Mouse (Mus musculus): Measurements from ENCODE around the gene Dgki. TPM values are rescaled to one million over a fixed set of nuclear protein-coding genes. Genes with fewer than 3 reads are reported as not detected.

The Dgki gene
- polyA plus RNA-seq, 1 experiment from 2014 or later = 0.20 TPM

- Histone ChIP-seq H3K4me2 (ENCODE audit: low read depth, low read length) (no peak overlapping the region), H3K9me3 (replicated peaks; ENCODE audit: control insufficient read depth, low read length) (no peaks in the 10 kb centered on the region), H3K4me3 (ENCODE audit: low read depth, low read length) (no peak overlapping the region), H3K4me1 (ENCODE audit: control insufficient read depth, low read depth, low read length) (no peaks in the 10 kb centered on the region), H3K27ac (ENCODE audit: low read length) (no peak overlapping the region), H3K27me3 (ENCODE audit: control insufficient read depth, insufficient read depth, low read depth, low read length) (no peaks in the 10 kb centered on the region), H3K36me3 (ENCODE audit: control insufficient read depth, insufficient read depth) (no peaks in the 10 kb centered on the region), H3K9ac (ENCODE audit: low read depth, low read length) (no peak overlapping the region)
- WGBS (ENCODE audit: insufficient replicate concordance) = 65% methylated on average over 3 of the region's 3 CpGs
- no peak for ATAC-seq (ENCODE audit: low read depth)
Measured at GRCm38 (mm10) chr6:36841701-36842100, 458.3 kb downstream of the Dgki start.

GRCm38 (mm10) chr6:36841174-36841573 lies 458.8 kb downstream of the Dgki start:
- no peak for ATAC-seq (ENCODE audit: low read depth)

GRCm38 (mm10) chr6:36838747-36839146 lies 461.2 kb downstream of the Dgki start:
- Histone ChIP-seq H3K4me1 (ENCODE audit: control insufficient read depth, low read depth, low read length) (no peaks in the 10 kb centered on the region), H3K4me2 (ENCODE audit: low read depth, low read length) (no peak overlapping the region), H3K9me3 (replicated peaks; ENCODE audit: control insufficient read depth, low read length) (no peaks in the 10 kb centered on the region), H3K27ac (ENCODE audit: low read length) (no peak overlapping the region), H3K4me3 (ENCODE audit: low read depth, low read length) (no peak overlapping the region), H3K27me3 (ENCODE audit: control insufficient read depth, insufficient read depth, low read depth, low read length) (no peaks in the 10 kb centered on the region), H3K36me3 (ENCODE audit: control insufficient read depth, insufficient read depth) (no peaks in the 10 kb centered on the region), H3K9ac (ENCODE audit: low read depth, low read length) (no peak overlapping the region)
- ATAC-seq (ENCODE audit: low read depth) = no peak
- 55% methylated on average over 1 of the region's 1 CpGs for WGBS (ENCODE audit: insufficient replicate concordance)

More at GRCm38 (mm10) chr6:36841174-36841573, 458.8 kb downstream of the Dgki start:
- Histone ChIP-seq H3K4me3 (ENCODE audit: low read depth, low read length) (no peak overlapping the region), H3K9ac (ENCODE audit: low read depth, low read length) (no peak overlapping the region), H3K4me1 (ENCODE audit: control insufficient read depth, low read depth, low read length) (no peaks in the 10 kb centered on the region), H3K27ac (ENCODE audit: low read length) (no peak overlapping the region), H3K27me3 (ENCODE audit: control insufficient read depth, insufficient read depth, low read depth, low read length) (no peaks in the 10 kb centered on the region), H3K4me2 (ENCODE audit: low read depth, low read length) (no peak overlapping the region), H3K36me3 (ENCODE audit: control insufficient read depth, insufficient read depth) (no peaks in the 10 kb centered on the region), H3K9me3 (replicated peaks; ENCODE audit: control insufficient read depth, low read length) (no peaks in the 10 kb centered on the region)

GRCm38 (mm10) chr6:36835351-36835750 lies 464.6 kb downstream of the Dgki start:
- Histone ChIP-seq H3K4me3 (ENCODE audit: low read depth, low read length) (no peak overlapping the region), H3K36me3 (ENCODE audit: control insufficient read depth, insufficient read depth) (no peaks in the 10 kb centered on the region), H3K9ac (ENCODE audit: low read depth, low read length) (no peak overlapping the region), H3K27me3 (ENCODE audit: control insufficient read depth, insufficient read depth, low read depth, low read length) (no peaks in the 10 kb centered on the region), H3K27ac (ENCODE audit: low read length) (no peak overlapping the region), H3K4me1 (ENCODE audit: control insufficient read depth, low read depth, low read length) (no peaks in the 10 kb centered on the region), H3K9me3 (replicated peaks; ENCODE audit: control insufficient read depth, low read length) (no peaks in the 10 kb centered on the region), H3K4me2 (ENCODE audit: low read depth, low read length) (no peak overlapping the region)
- WGBS (ENCODE audit: insufficient replicate concordance) = 56% methylated on average over 3 of the region's 3 CpGs
- no peak for ATAC-seq (ENCODE audit: low read depth)

- Histone ChIP-seq H3K4me3 (ENCODE audit: low read depth, low read length) (no peak overlapping the region), H3K4me2 (ENCODE audit: low read depth, low read length) (no peak overlapping the region), H3K4me1 (ENCODE audit: control insufficient read depth, low read depth, low read length) (no peaks in the 10 kb centered on the region), H3K27ac (ENCODE audit: low read length) (no peak overlapping the region), H3K27me3 (ENCODE audit: control insufficient read depth, insufficient read depth, low read depth, low read length) (no peaks in the 10 kb centered on the region), H3K9me3 (replicated peaks; ENCODE audit: control insufficient read depth, low read length) (no peaks in the 10 kb centered on the region), H3K36me3 (ENCODE audit: control insufficient read depth, insufficient read depth) (no peaks in the 10 kb centered on the region), H3K9ac (ENCODE audit: low read depth, low read length) (no peak overlapping the region)
- WGBS (ENCODE audit: insufficient replicate concordance) = 56% methylated on average over 4 of the region's 4 CpGs
- no peak for ATAC-seq (ENCODE audit: low read depth)
Measured at GRCm38 (mm10) chr6:36834695-36835265, 465.2 kb downstream of the Dgki start.

- no peak for ATAC-seq (ENCODE audit: low read depth)
- WGBS (ENCODE audit: insufficient replicate concordance) = 62% methylated on average over 4 of the region's 4 CpGs
- Histone ChIP-seq H3K4me3 (ENCODE audit: low read depth, low read length) (no peak overlapping the region), H3K4me1 (ENCODE audit: control insufficient read depth, low read depth, low read length) (no peaks in the 10 kb centered on the region), H3K36me3 (ENCODE audit: control insufficient read depth, insufficient read depth) (no peaks in the 10 kb centered on the region), H3K27me3 (ENCODE audit: control insufficient read depth, insufficient read depth, low read depth, low read length) (no peaks in the 10 kb centered on the region), H3K4me2 (ENCODE audit: low read depth, low read length) (no peak overlapping the region), H3K9me3 (replicated peaks; ENCODE audit: control insufficient read depth, low read length) (no peaks in the 10 kb centered on the region), H3K27ac (ENCODE audit: low read length) (no peak overlapping the region), H3K9ac (ENCODE audit: low read depth, low read length) (no peak overlapping the region)
Measured at GRCm38 (mm10) chr6:36832681-36833080, 467.3 kb downstream of the Dgki start.

GRCm38 (mm10) chr6:36832207-36832606 lies 467.8 kb downstream of the Dgki start:
- no peak overlapping the region for H3K9ac ChIP-seq (ENCODE audit: low read depth, low read length)
- no peaks in the 10 kb centered on the region for H3K36me3 ChIP-seq (ENCODE audit: control insufficient read depth, insufficient read depth)
- H3K9me3 ChIP-seq (replicated peaks; ENCODE audit: control insufficient read depth, low read length) = no peaks in the 10 kb centered on the region
- 61% methylated on average over 2 of the region's 2 CpGs for WGBS (ENCODE audit: insufficient replicate concordance)
- H3K27ac ChIP-seq (ENCODE audit: low read length) = no peak overlapping the region
- no peak overlapping the region for H3K4me2 ChIP-seq (ENCODE audit: low read depth, low read length)
- no peaks in the 10 kb centered on the region for H3K4me1 ChIP-seq (ENCODE audit: control insufficient read depth, low read depth, low read length)
- no peak overlapping the region for H3K4me3 ChIP-seq (ENCODE audit: low read depth, low read length)
- no peak for ATAC-seq (ENCODE audit: low read depth)
- H3K27me3 ChIP-seq (ENCODE audit: control insufficient read depth, insufficient read depth, low read depth, low read length) = no peaks in the 10 kb centered on the region

GRCm38 (mm10) chr6:36830371-36830925 lies 469.5 kb downstream of the Dgki start:
- Histone ChIP-seq H3K9ac (ENCODE audit: low read depth, low read length) (no peak overlapping the region), H3K4me1 (ENCODE audit: control insufficient read depth, low read depth, low read length) (no peaks in the 10 kb centered on the region), H3K27ac (ENCODE audit: low read length) (no peak overlapping the region), H3K27me3 (ENCODE audit: control insufficient read depth, insufficient read depth, low read depth, low read length) (no peaks in the 10 kb centered on the region), H3K4me3 (ENCODE audit: low read depth, low read length) (no peak overlapping the region), H3K36me3 (ENCODE audit: control insufficient read depth, insufficient read depth) (no peaks in the 10 kb centered on the region), H3K9me3 (replicated peaks; ENCODE audit: control insufficient read depth, low read length) (no peaks in the 10 kb centered on the region), H3K4me2 (ENCODE audit: low read depth, low read length) (no peak overlapping the region)
- WGBS (ENCODE audit: insufficient replicate concordance) = 54% methylated on average over 9 of the region's 9 CpGs
- ATAC-seq (ENCODE audit: low read depth) = no peak

- H3K4me2 ChIP-seq (ENCODE audit: low read depth, low read length) = no peak overlapping the region
- no peaks in the 10 kb centered on the region for H3K9me3 ChIP-seq (replicated peaks; ENCODE audit: control insufficient read depth, low read length)
- H3K27ac ChIP-seq (ENCODE audit: low read length) = no peak overlapping the region
- no peak overlapping the region for H3K4me3 ChIP-seq (ENCODE audit: low read depth, low read length)
- no peaks in the 10 kb centered on the region for H3K27me3 ChIP-seq (ENCODE audit: control insufficient read depth, insufficient read depth, low read depth, low read length)
- H3K4me1 ChIP-seq (ENCODE audit: control insufficient read depth, low read depth, low read length) = no peaks in the 10 kb centered on the region
- H3K36me3 ChIP-seq (ENCODE audit: control insufficient read depth, insufficient read depth) = no peaks in the 10 kb centered on the region
- ATAC-seq (ENCODE audit: low read depth) = no peak
- H3K9ac ChIP-seq (ENCODE audit: low read depth, low read length) = no peak overlapping the region
Measured at GRCm38 (mm10) chr6:36819784-36820050, 480.3 kb downstream of the Dgki start.
